Mouse (Mus musculus) hindbrain, embryonic 10.5 days (tissue): ENCODE data around the gene 9130409I23Rik. TPM values are rescaled to one million over a fixed set of nuclear protein-coding genes. Genes with fewer than 3 reads are reported as not detected.
A peak's percentile ranks its signal among the peaks of the same experiment; 100 is the strongest.
"Not testable (repeated sequence)": the region's sequence is repeated elsewhere in the genome, so short reads cannot be mapped to it uniquely, and the experiment has no call there.

ENCODE experiments used
- DNase-seq: peaks from one replicate; pipeline ENCODE4 v3.0.0-alpha.2; 2017; ENCODE audit warnings: low spot score
- H3K27ac ChIP-seq: fragments of 300-500 bp; sonication (generic); 2 replicates; pipeline ENCODE4 v1.5.1; 2016; ENCODE audit warnings: mild to moderate bottlenecking, moderate library complexity
- H3K27me3 ChIP-seq: fragments of 300-500 bp; sonication (generic); 2 replicates; pipeline ENCODE4 v1.6.1; 2016; ENCODE audit warnings: mild to moderate bottlenecking; ENCODE audit not compliant: poor library complexity, insufficient read depth, severe bottlenecking
- H3K36me3 ChIP-seq: fragments of 300-500 bp; sonication (generic); 2 replicates; pipeline ENCODE4 v1.6.1; 2016; ENCODE audit warnings: mild to moderate bottlenecking, moderate library complexity
- H3K4me1 ChIP-seq: fragments of 300-500 bp; sonication (generic); replicated peaks from 2 replicates; pipeline ENCODE4 v1.6.1; 2016; ENCODE audit warnings: mild to moderate bottlenecking
- H3K4me3 ChIP-seq: fragments of 300-500 bp; sonication (generic); 2 replicates; pipeline ENCODE4 v1.5.1; 2016; ENCODE audit warnings: mild to moderate bottlenecking, moderate library complexity
- H3K9me3 ChIP-seq: fragments of 300-500 bp; sonication (generic); 2 replicates; pipeline ENCODE4 v1.6.1; 2016; ENCODE audit warnings: mild to moderate bottlenecking, moderate library complexity
- WGBS: fragments of 180-500 bp; shearing (Covaris S2); methylation state at CpG from one replicate; pipeline ENCODE4 v1.1.7; 2016; 5-methylcytosine and 5-hydroxymethylcytosine counted together
- polyA plus RNA-seq: library from polyadenylated mRNA; unstranded; fragments of >200 nt; fragmentation: Nextera tagmentation; extraction: Ambion mirVana; gene quantifications from 2 replicates; pipeline ENCODE4 v1.2.1, GENCODE M21; 2016

Gene 9130409I23Rik
- polyA plus RNA-seq, 1 experiment from 2014 or later = not detected

GRCm38 (mm10) chr1:181015558-181015957, 35.5 kb upstream of the 9130409I23Rik start:
- no peak overlapping the region for H3K4me3 ChIP-seq

GRCm38 (mm10) chr1:181016045-181016444, 35.0 kb upstream of the 9130409I23Rik start:
- DNase-seq = no peak
- H3K4me3 ChIP-seq = peak overlapping the region; percentile 65; the same call in 1 of the 2 replicates
- 75% methylated on average over 4 of the region's 4 CpGs for WGBS

More at GRCm38 (mm10) chr1:181015558-181015957, 35.5 kb upstream of the 9130409I23Rik start:
- Histone ChIP-seq H3K36me3 (no peaks in the 10 kb centered on the region), H3K27ac (no peak overlapping the region), H3K27me3 (peaks cover 33% of the 10 kb centered on the region), H3K4me1 (peaks cover 21% of the 10 kb centered on the region), H3K9me3 (no peaks in the 10 kb centered on the region)
- DNase-seq = no peak

DNA sequence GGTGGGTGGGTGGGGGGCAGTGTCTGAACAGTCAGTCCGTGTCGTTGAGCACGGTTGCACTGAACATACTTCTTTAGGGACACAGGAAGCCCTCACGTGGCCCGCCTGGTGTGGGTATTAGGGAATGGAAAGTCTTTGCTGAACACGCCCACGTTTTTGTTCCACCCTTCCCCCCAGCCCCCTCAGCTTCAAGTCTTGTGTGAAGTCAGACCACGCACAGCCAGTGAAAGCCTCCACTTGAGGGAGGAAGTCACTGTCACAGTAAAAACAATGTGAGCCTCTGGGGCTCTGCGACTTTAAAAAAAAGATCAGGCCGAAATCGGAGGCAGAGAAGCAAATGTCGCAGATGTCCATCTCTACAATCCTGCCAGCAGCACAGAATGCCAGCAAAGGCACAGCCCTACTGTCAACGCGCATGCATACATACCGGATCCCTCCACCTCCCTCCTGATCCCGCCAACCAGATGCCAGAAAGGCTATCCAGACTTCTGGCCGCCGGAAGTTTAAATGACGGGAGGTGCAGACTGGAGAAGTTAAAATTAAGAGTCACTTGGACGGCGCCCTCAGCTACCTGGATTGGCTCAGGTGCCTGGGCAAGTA, 34.4 kb upstream of the 9130409I23Rik start:
- peaks cover 21% of the 10 kb centered on the region for H3K4me1 ChIP-seq
- H3K27me3 ChIP-seq = peaks cover 33% of the 10 kb centered on the region
- 4% methylated on average over 21 of the region's 21 CpGs for WGBS
- H3K36me3 ChIP-seq = no peaks in the 10 kb centered on the region
- no peaks in the 10 kb centered on the region for H3K9me3 ChIP-seq
- peak overlapping the region; percentile 64; the same call in 1 of the 2 replicates for H3K27ac ChIP-seq
- H3K4me3 ChIP-seq = peak overlapping the region; percentile 65
- peak; percentile 49 for DNase-seq

More at GRCm38 (mm10) chr1:181016045-181016444, 35.0 kb upstream of the 9130409I23Rik start:
- Histone ChIP-seq H3K27ac (no peak overlapping the region), H3K9me3 (no peaks in the 10 kb centered on the region), H3K27me3 (peaks cover 33% of the 10 kb centered on the region), H3K36me3 (no peaks in the 10 kb centered on the region), H3K4me1 (peaks cover 21% of the 10 kb centered on the region)

GRCm38 (mm10) chr1:181017212-181017711, 33.8 kb upstream of the 9130409I23Rik start:
- Histone ChIP-seq H3K36me3 (no peaks in the 10 kb centered on the region), H3K4me1 (peaks cover 21% of the 10 kb centered on the region), H3K27ac (peak overlapping the region; percentile 64; the same call in 1 of the 2 replicates), H3K4me3 (peak overlapping the region; percentile 65), H3K27me3 (peaks cover 33% of the 10 kb centered on the region), H3K9me3 (no peaks in the 10 kb centered on the region)
- DNase-seq = peak; percentile 79
- under 1% methylated on average over 22 of the region's 22 CpGs for whole genome bisulfite sequencing

GRCm38 (mm10) chr1:181017890-181018420, 33.1 kb upstream of the 9130409I23Rik start:
- Histone ChIP-seq H3K4me3 (peak overlapping the region; percentile 65; the same call in 1 of the 2 replicates), H3K4me1 (peaks cover 21% of the 10 kb centered on the region), H3K27me3 (peaks cover 33% of the 10 kb centered on the region), H3K27ac (no peak overlapping the region), H3K36me3 (no peaks in the 10 kb centered on the region), H3K9me3 (no peaks in the 10 kb centered on the region)
- DNase-seq = no peak
- WGBS = 71% methylated on average over 13 of the region's 13 CpGs

GRCm38 (mm10) chr1:181020756-181021487, 30.1 kb upstream of the 9130409I23Rik start, which contains the start of gene Ephx1:
Ephx1 (minus strand) TSS chr1:181020904.
- H3K4me3 ChIP-seq = no peak within 1 kb of the TSS
- H3K4me1 ChIP-seq = peaks cover 18% of the 10 kb centered on the region
- no peaks in the 10 kb centered on the region for H3K36me3 ChIP-seq
- 63% methylated on average over 5 of the region's 5 CpGs for WGBS
- H3K27me3 ChIP-seq = peaks cover 21% of the 10 kb centered on the region
- DNase-seq = no peak
- H3K9me3 ChIP-seq = no peaks in the 10 kb centered on the region
- H3K27ac ChIP-seq = no peak within 1 kb of the TSS

- 76% methylated on average over 7 of the region's 7 CpGs for whole genome bisulfite sequencing
These were observed 29.6 kb upstream of the 9130409I23Rik start for GRCm38 (mm10) chr1:181021488-181021865.

DNA sequence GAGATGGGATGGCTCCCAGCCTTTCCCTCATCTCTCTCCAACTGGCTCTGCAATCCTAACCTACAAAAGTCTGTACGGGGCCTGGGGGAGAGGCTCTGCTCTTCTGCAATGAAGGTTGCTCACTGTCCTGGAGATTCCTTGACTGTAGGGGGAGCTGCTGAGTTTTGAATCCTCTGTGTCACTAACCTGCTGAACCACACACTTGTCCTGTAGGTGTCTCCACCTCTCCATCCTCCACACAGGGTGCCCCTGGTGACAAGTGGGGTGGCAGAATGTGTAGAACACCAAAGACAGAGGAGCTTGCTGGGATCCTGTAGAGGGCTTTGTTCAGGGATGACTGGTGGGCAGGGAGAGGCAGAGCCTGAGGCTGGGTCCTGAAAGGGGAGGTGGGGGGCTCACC, 28.8 kb upstream of the 9130409I23Rik start:
- peak; percentile 36 for DNase-seq
- Histone ChIP-seq H3K4me3 (no peak overlapping the region), H3K9me3 (no peaks in the 10 kb centered on the region), H3K27me3 (peaks cover 11% of the 10 kb centered on the region; the same call in 1 of the 2 replicates), H3K36me3 (no peaks in the 10 kb centered on the region), H3K4me1 (peaks cover 4% of the 10 kb centered on the region), H3K27ac (no peak overlapping the region)
- 31% methylated on average over 1 of the region's 1 CpGs for WGBS

More at GRCm38 (mm10) chr1:181021488-181021865, 29.6 kb upstream of the 9130409I23Rik start:
- Histone ChIP-seq H3K4me1 (peaks cover 12% of the 10 kb centered on the region), H3K4me3 (no peak overlapping the region), H3K27me3 (peaks cover 17% of the 10 kb centered on the region; the same call in 1 of the 2 replicates), H3K9me3 (no peaks in the 10 kb centered on the region), H3K27ac (no peak overlapping the region), H3K36me3 (no peaks in the 10 kb centered on the region)
- no peak for DNase-seq

GRCm38 (mm10) chr1:181035015-181035778, 15.8 kb upstream of the 9130409I23Rik start:
- H3K4me3 ChIP-seq, H3K4me1 ChIP-seq, H3K36me3 ChIP-seq, H3K27ac ChIP-seq, H3K9me3 ChIP-seq, DNase-seq, H3K27me3 ChIP-seq: not testable (repeated sequence)
- WGBS = 91% methylated on average over 5 of the region's 5 CpGs

- no peak overlapping the region for H3K27ac ChIP-seq
- no peaks in the 10 kb centered on the region for H3K4me1 ChIP-seq
- no peak overlapping the region for H3K4me3 ChIP-seq
- WGBS = 78% methylated on average over 4 of the region's 4 CpGs
- no peaks in the 10 kb centered on the region for H3K9me3 ChIP-seq
- no peak for DNase-seq
- no peaks in the 10 kb centered on the region for H3K36me3 ChIP-seq
- H3K27me3 ChIP-seq = 0 out of 2 replicates have a peak, but pooled peaks cover 4% of the 10 kb centered on the region
These were observed 13.4 kb upstream of the 9130409I23Rik start for GRCm38 (mm10) chr1:181037623-181038022.

- no peaks in the 10 kb centered on the region for H3K4me1 ChIP-seq
- no peaks in the 10 kb centered on the region for H3K36me3 ChIP-seq
- no peak overlapping the region for H3K27ac ChIP-seq
- no peak for DNase-seq
- 12% methylated on average over 4 of the region's 4 CpGs for WGBS
- 0 out of 2 replicates have a peak, but pooled peaks cover 4% of the 10 kb centered on the region for H3K27me3 ChIP-seq
- H3K4me3 ChIP-seq = no peak overlapping the region
- no peaks in the 10 kb centered on the region for H3K9me3 ChIP-seq
These were observed 11.4 kb upstream of the 9130409I23Rik start for GRCm38 (mm10) chr1:181039652-181040051.

DNA sequence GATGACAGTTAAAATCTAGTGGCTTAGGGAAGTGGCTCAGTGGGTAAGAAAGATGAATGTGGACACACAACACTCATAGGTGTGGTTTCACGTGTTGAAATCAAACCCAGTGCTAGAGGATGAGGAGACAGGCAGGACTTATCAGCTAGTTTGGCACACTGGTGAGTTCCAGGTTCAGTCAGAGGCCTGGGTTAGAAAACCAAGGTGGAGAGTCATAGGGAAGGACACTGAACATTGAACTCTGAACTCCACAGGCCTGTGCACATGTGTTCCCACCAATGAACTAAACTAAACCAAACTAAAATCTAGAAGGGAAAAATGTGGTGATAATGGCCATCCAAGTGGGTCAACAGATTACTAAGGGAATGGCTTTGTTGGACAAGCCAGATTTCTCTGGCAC, 3.5 kb upstream of the 9130409I23Rik start:
- Histone ChIP-seq H3K27me3 (no peaks in the 10 kb centered on the region), H3K9me3 (no peaks in the 10 kb centered on the region), H3K36me3 (no peaks in the 10 kb centered on the region), H3K27ac (no peak overlapping the region), H3K4me3 (no peak overlapping the region), H3K4me1 (no peaks in the 10 kb centered on the region)
- no peak for DNase-seq
- WGBS = 61% methylated on average over 1 of the region's 1 CpGs
